Mouse (Mus musculus): ENCODE measurements at regions not wholly inside any gene's neighbourhood (a gene's known extent, or its start where the extent isn't known, plus 50 kb on each side); places are given as distances from the start of the nearest gene placed in this dataset.
"Not testable (repeated sequence)": the region's sequence is repeated elsewhere in the genome, so short reads cannot be mapped to it uniquely, and the experiment has no call there.

GRCm38 (mm10) chr6:82143496-82143895 lies 102.7 kb downstream of the Eva1a start:
- DNase-seq (ENCODE audit: extremely low spot score in 1 of 2, low spot score in 1 of 2), result no peak

- no peak for DNase-seq (ENCODE audit: extremely low spot score in 1 of 2, low spot score in 1 of 2)
Observed at GRCm38 (mm10) chr6:82150051-82150450, 109.2 kb downstream of the Eva1a start.

- DNase-seq (ENCODE audit: extremely low spot score in 1 of 2, low spot score in 1 of 2), result no peak
Observed at GRCm38 (mm10) chr6:82170349-82171080, 129.7 kb downstream of the Eva1a start.

- no peak for DNase-seq (ENCODE audit: extremely low spot score in 1 of 2, low spot score in 1 of 2)
Observed at GRCm38 (mm10) chr6:82174943-82175342, 134.1 kb downstream of the Eva1a start.

GRCm38 (mm10) chr6:82200130-82200529 lies 159.3 kb downstream of the Eva1a start:
- DNase-seq (ENCODE audit: extremely low spot score in 1 of 2, low spot score in 1 of 2), result no peak

GRCm38 (mm10) chr6:82204821-82205566 lies 164.2 kb downstream of the Eva1a start:
- no peak for DNase-seq (ENCODE audit: extremely low spot score in 1 of 2, low spot score in 1 of 2)

- DNase-seq (ENCODE audit: extremely low spot score in 1 of 2, low spot score in 1 of 2), result peak; percentile 16 to 36
Observed at GRCm38 (mm10) chr6:82237834-82238233, 164.3 kb upstream of the Tacr1 start.

GRCm38 (mm10) chr6:82240584-82241245 lies 161.4 kb upstream of the Tacr1 start:
- no peak for DNase-seq (ENCODE audit: extremely low spot score in 1 of 2, low spot score in 1 of 2)

- not testable (repeated sequence) for DNase-seq (ENCODE audit: extremely low spot score in 1 of 2, low spot score in 1 of 2)
Observed at GRCm38 (mm10) chr6:82247652-82248051, 154.5 kb upstream of the Tacr1 start.

- no peak for DNase-seq (ENCODE audit: extremely low spot score in 1 of 2, low spot score in 1 of 2)
Observed at GRCm38 (mm10) chr6:82284494-82284893, 117.6 kb upstream of the Tacr1 start.

- DNase-seq (ENCODE audit: extremely low spot score in 1 of 2, low spot score in 1 of 2), result no peak
Observed at GRCm38 (mm10) chr6:82285233-82285632, 116.9 kb upstream of the Tacr1 start.

- DNase-seq (ENCODE audit: extremely low spot score in 1 of 2, low spot score in 1 of 2), result no peak
Observed at GRCm38 (mm10) chr6:82293507-82293906, 108.6 kb upstream of the Tacr1 start.

- DNase-seq (ENCODE audit: extremely low spot score in 1 of 2, low spot score in 1 of 2), result no peak
Observed at GRCm38 (mm10) chr6:82296673-82297328, 105.3 kb upstream of the Tacr1 start.

- not testable (repeated sequence) for DNase-seq (ENCODE audit: extremely low spot score in 1 of 2, low spot score in 1 of 2)
Observed at GRCm38 (mm10) chr6:82302241-82302640, 99.9 kb upstream of the Tacr1 start.

GRCm38 (mm10) chr6:82313691-82314090 lies 88.4 kb upstream of the Tacr1 start:
- DNase-seq (ENCODE audit: extremely low spot score in 1 of 2, low spot score in 1 of 2), result no peak

Measured in layer of hippocampus, postnatal 25 days (tissue).